Mouse (Mus musculus) ES-Bruce4 (cell line): ENCODE measurements at regions not wholly inside any gene's neighbourhood (a gene's known extent, or its start where the extent isn't known, plus 50 kb on each side); places are given as distances from the start of the nearest gene placed in this dataset.

Source experiments
- CTCF ChIP-seq: IDR thresholded peaks from one replicate; pipeline ENCODE4 v1.8.1; 2011; ENCODE audit warnings: low read depth, low read length
- EP300 ChIP-seq: IDR thresholded peaks from 2 replicates; pipeline ENCODE4 v1.6.1; 2011; ENCODE audit warnings: low read depth, low read length; ENCODE audit not compliant: insufficient read depth
- POLR2A ChIP-seq: IDR thresholded peaks from one replicate; pipeline ENCODE4 v1.8.1; 2011; ENCODE audit warnings: low read length; ENCODE audit not compliant: insufficient read depth

DNA sequence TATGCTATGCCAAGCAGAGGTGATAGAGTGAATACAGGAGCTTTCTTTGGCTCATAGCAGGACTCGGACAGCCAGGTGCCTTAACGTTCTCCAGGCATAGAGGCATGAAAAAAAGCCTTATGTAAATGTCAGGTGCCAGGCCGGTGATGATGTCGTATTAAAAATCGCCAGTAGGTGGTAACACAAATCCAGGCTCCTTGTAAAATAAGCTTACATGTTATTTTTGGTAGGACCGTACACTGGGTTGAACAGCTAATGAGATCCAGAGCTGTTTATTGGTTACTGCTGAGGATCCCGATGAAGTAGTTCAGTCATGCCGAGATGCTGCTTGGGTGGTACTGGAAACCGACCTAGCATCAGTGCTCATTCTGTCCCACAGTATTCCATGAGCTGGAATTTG is 133.1 kb upstream of the Tars start:
- TF ChIP-seq CTCF (no peak), EP300 (no peak), POLR2A (no peak)
